Mouse (Mus musculus) frontal cortex, postnatal 14 days (tissue): ENCODE measurements around the gene Olfr78.

ENCODE experiments used
- DNase-seq, 2 experiments: peaks; one replicate each; pipeline ENCODE4 v3.0.0; 2022; ENCODE audit warnings: low spot score in 2 of 2

The Olfr78 gene

GRCm38 (mm10) chr7:102759266-102759665 lies at the start of gene Olfr78, which contains the start of gene Olfr560:
TSS of gene Olfr78 (minus strand) at chr7:102759471.
TSS of gene Olfr560 (minus strand) at chr7:102759366.
- DNase-seq = no peak

GRCm38 (mm10) chr7:102803180-102803579 lies 43.9 kb upstream of the Olfr78 start, which contains the start of gene Olfr564:
TSS of gene Olfr564 (plus strand) at chr7:102803480.
- no peak for DNase-seq

- DNase-seq = no peak
Observed at GRCm38 (mm10) chr7:102770921-102771320, 11.7 kb upstream of the Olfr78 start, which contains the start of gene Olfr561. TSS of gene Olfr561 (plus strand) at chr7:102771221.

GRCm38 (mm10) chr7:102752086-102752485 lies 7.2 kb downstream of the Olfr78 start:
- no peak for DNase-seq

- DNase-seq = no peak
Observed at GRCm38 (mm10) chr7:102737705-102738104, 21.6 kb downstream of the Olfr78 start.

- no peak for DNase-seq
Observed at GRCm38 (mm10) chr7:102733793-102734192, 25.5 kb downstream of the Olfr78 start.

- no peak for DNase-seq
Observed at GRCm38 (mm10) chr7:102727391-102727790, 31.9 kb downstream of the Olfr78 start, which contains the start of gene Olfr559. TSS of gene Olfr559 (minus strand) at chr7:102727491.

- no peak for DNase-seq
Observed at GRCm38 (mm10) chr7:102718970-102719369, 40.3 kb downstream of the Olfr78 start, which contains the start of gene Olfr33. TSS of gene Olfr33 (minus strand) at chr7:102719070.

GRCm38 (mm10) chr7:102701915-102702314 lies 57.4 kb downstream of the Olfr78 start, which contains the start of gene Olfr558:
TSS of gene Olfr558 (plus strand) at chr7:102702215.
- no peak for DNase-seq

GRCm38 (mm10) chr7:102698461-102698860 lies 60.8 kb downstream of the Olfr78 start:
- DNase-seq = no peak

GRCm38 (mm10) chr7:102695358-102696125 lies 63.7 kb downstream of the Olfr78 start, which contains the start of gene Olfr557:
TSS of gene Olfr557 (plus strand) at chr7:102695910.
- DNase-seq = no peak
